Mouse (Mus musculus) erythroid progenitor cell, adult 5-6 weeks (primary cell): ENCODE data around the gene Mamstr. TPM values are rescaled to one million over a fixed set of nuclear protein-coding genes. Genes with fewer than 3 reads are reported as not detected.

Source experiments
- ATAC-seq: replicated peaks from 2 replicates; pipeline ENCODE4 v1.8.0; 2016; ENCODE audit warnings: moderate number of reproducible peaks, mild to moderate bottlenecking, moderate TSS enrichment, inconsistent platforms; ENCODE audit not compliant: poor library complexity, low FRiP score, severe bottlenecking
- total RNA-seq, 2 experiments: library from RNA; stranded (forward) in 1 of 2; stranded (reverse) in 1 of 2; fragments of 150-400 nt in 1 of 2; fragments of 186-747, 209-891 nt in 1 of 2; gene quantifications; 2 replicates each; pipeline versions ENCODE4 v1.2.3 to v1.2.4; 2015 to 2017; ENCODE audit warnings: low replicate concordance in 2 of 2

The Mamstr gene
- total RNA-seq, 2 experiments from 2014 or later: not detected

DNA sequence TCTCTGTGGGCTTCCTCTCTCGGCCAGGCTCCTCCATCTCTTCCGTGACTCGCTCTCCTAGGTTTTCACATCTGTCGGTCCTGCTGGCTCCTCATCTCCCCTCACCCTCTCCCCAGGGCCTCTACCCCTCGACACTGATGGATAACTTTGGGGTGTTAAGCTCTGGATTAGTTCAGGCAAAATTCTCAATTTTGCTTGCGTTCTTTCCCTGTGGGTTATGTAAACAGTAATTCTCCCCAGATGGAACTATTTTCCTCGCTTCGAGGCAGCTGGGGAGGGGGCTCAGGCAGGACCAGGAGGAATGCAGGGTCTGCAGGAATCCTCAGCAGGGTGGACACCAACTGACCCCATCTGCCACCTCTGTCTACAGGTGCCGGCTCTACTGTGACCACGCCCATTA, 46.0 kb downstream of the Mamstr start:
- no peak for ATAC-seq

DNA sequence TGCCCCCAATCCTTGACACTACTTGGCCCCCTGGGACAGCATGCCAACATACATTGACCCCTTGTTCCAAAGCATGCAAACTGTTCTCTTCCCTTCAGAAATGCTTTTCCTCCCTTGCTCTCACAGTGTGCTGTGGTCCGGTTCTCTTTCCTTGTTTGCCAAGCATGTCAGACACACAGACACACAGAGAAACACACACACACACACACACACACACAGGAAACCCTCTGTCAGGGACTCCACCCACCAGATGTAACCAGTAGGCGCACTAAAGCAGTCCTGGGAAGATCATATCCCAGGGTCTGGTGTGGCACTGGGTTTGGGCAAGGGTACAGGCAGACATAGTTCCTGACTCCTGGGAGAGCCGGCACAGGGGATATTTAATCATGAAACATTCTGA, 47.1 kb downstream of the Mamstr start:
- no peak for ATAC-seq

DNA sequence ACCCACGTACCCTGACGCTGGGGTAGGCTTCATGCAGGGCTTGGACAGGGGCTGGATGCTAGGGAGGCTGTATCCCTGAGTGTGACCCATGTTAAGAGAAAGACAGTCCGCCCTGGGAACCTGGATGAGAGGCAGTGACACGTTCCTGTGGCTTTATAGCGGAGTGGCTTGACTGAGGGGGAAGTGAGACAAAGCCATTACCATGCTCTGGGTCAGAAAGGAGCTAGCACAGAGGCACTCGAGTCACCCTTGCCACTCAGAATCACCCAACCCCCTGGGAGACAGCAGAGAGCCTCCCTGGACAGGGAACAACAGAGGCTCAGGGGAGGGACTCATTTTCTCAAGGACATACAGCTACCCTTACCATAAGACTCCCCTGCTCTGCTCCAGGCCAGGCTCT, 49.3 kb downstream of the Mamstr start:
- ATAC-seq: no peak

DNA sequence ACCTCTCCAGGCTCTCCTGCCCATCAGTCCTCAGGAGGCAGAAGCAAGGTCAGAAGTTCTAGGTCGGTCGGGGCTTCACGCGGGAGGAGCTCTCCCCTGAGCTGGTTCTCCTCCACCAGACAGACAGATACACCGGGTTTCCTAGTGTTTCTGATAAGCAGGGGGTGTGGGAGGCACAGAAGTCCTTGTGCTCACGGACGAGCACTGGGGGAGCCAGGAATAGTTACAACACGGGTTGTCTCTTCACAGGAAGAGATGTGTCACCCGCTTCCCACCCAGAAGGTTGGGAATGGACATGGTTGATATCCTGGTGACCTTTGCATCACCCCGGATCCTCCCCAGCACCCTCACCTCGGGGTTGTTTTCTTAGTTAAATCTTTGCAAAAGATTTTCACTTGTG, 50.0 kb downstream of the Mamstr start:
- no peak for ATAC-seq

DNA sequence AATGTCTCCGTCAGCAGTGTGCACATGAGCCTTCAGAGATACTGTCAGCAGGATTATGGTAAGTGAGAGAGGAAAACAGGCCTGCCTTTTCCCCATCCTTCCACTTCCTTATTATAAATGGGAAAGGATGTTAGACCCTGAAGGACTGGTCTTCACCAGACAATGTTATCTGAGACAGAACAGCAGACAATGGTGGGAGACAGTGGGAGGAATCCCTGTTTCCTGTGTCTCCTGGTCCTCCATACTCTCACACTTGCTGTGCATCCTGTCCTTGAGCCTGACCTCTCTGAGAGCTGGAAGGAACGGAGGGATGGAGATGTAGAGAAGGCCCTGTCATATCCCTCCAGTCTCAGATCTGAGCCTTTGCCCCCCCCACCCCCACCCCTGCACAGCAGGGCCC, 52.6 kb downstream of the Mamstr start:
- no peak for ATAC-seq

DNA sequence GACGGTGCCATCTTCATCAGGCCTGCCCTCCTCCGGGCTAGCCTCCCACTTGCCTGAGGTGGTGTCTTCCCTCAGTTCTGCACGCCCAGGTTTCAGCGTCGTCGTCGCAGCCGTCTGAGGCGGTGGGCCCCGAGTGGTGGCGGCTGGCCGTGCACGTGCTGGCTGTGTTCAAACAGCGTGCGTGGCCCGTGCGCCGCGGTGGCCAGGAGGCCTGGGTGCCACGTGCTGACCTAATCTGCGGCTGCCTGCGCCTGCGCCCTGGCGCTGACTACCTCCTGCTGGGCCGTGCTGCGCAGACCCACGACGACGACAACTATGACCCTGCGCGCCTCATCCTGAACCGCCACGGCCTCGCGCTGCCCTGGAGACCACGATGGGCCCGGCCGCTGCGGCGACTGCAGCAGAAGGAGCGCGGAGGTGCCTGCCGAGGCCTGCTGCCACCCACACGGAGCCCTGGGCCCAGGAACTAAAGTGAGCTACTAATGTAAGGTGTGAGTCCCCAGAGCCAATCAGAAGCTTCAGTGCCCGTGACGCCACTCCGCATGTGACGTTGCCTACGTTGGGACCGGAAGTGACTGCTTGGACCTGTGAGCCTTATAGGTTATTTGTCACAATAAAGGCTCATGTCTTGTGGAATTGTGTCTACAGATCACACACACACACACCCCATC, 54.3 kb downstream of the Mamstr start, which contains the start of gene Sec1:
TSS of gene Sec1 (minus strand) at position 482 of the 671 bp plus-strand sequence.
- no peak for ATAC-seq

DNA sequence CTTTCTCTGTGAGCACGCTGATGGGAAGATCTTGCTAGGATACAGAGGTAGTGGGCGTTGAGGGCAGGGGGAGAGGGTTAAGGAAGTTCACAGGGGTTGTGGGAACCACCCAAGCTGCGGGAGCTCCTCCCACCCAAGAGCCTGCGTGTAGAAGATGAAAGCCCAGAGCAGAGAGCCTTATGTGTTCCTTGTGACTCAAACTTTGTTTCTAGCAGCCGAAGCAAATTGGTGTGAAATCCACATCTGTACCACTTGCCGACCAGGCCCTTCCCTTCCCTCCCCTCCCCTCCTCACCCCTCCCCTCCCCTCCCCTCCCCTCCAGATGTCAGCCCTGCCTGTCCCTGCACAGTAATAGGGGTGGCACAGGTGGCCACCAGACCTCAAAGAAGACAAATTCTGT, 55.3 kb downstream of the Mamstr start:
- no peak for ATAC-seq

Other genes starting within 250 kb of the Mamstr start
Only the 30 nearest of the 36 such genes appear.
- gene Gys1, start 205.1 kb upstream of the Mamstr start, total RNA-seq (2015; ENCODE audit: low replicate concordance): 0.84 and 5.8 TPM in 2 replicates
- gene Gys1, start 205.1 kb upstream of the Mamstr start, total RNA-seq (2017; ENCODE audit: low replicate concordance): 2.1 and 6.2 TPM in 2 replicates
- gene Ruvbl2, start 201.9 kb upstream of the Mamstr start, total RNA-seq (2015; ENCODE audit: low replicate concordance): 39.0 and 53.3 TPM in 2 replicates
- gene Ruvbl2, start 201.9 kb upstream of the Mamstr start, total RNA-seq (2017; ENCODE audit: low replicate concordance): 22.6 and 28.8 TPM in 2 replicates
- gene Ftl1, start 180.1 kb upstream of the Mamstr start, total RNA-seq (2015; ENCODE audit: low replicate concordance): 2,156 and 2,353 TPM in 2 replicates
- 950 and 960 TPM in 2 replicates for gene Ftl1, start 180.1 kb upstream of the Mamstr start, total RNA-seq (2017; ENCODE audit: low replicate concordance)
- gene Bax, start 173.1 kb upstream of the Mamstr start, total RNA-seq (2015; ENCODE audit: low replicate concordance): 10.1 and 43.6 TPM in 2 replicates
- 10.3 and 15.9 TPM in 2 replicates for gene Bax, start 173.1 kb upstream of the Mamstr start, total RNA-seq (2017; ENCODE audit: low replicate concordance)
- gene Tulp2, start 158.1 kb upstream of the Mamstr start, total RNA-seq (2015; ENCODE audit: low replicate concordance): 0.84 TPM in 1 of 2 replicates, not detected in the other
- gene Tulp2, start 158.1 kb upstream of the Mamstr start, total RNA-seq (2017; ENCODE audit: low replicate concordance): not detected in 2 replicates
- gene Gm45808, start 153.2 kb upstream of the Mamstr start, total RNA-seq (2015; ENCODE audit: low replicate concordance): not detected in 2 replicates
- 4.9 TPM in 1 of 2 replicates, not detected in the other for gene Gm45808, start 153.2 kb upstream of the Mamstr start, total RNA-seq (2017; ENCODE audit: low replicate concordance)
- gene Dhdh, start 151.2 kb upstream of the Mamstr start, total RNA-seq (2015; ENCODE audit: low replicate concordance): 0.42 and 3.6 TPM in 2 replicates
- 1.0 and 1.6 TPM in 2 replicates for gene Dhdh, start 151.2 kb upstream of the Mamstr start, total RNA-seq (2017; ENCODE audit: low replicate concordance)
- 164 and 168 TPM in 2 replicates for gene Nucb1, start 129.6 kb upstream of the Mamstr start, total RNA-seq (2015; ENCODE audit: low replicate concordance)
- gene Nucb1, start 129.6 kb upstream of the Mamstr start, total RNA-seq (2017; ENCODE audit: low replicate concordance): 789 and 905 TPM in 2 replicates
- gene Ppp1r15a, start 113.7 kb upstream of the Mamstr start, total RNA-seq (2015; ENCODE audit: low replicate concordance): 814 and 867 TPM in 2 replicates
- 569 and 633 TPM in 2 replicates for gene Ppp1r15a, start 113.7 kb upstream of the Mamstr start, total RNA-seq (2017; ENCODE audit: low replicate concordance)
- gene Plekha4, start 113.6 kb upstream of the Mamstr start, total RNA-seq (2015; ENCODE audit: low replicate concordance): 7.2 TPM in 1 of 2 replicates, not detected in the other
- gene Plekha4, start 113.6 kb upstream of the Mamstr start, total RNA-seq (2017; ENCODE audit: low replicate concordance): 0.08 and 0.90 TPM in 2 replicates
- not detected in 2 replicates for gene Hsd17b14, start 85.1 kb upstream of the Mamstr start, total RNA-seq (2015; ENCODE audit: low replicate concordance)
- gene Hsd17b14, start 85.1 kb upstream of the Mamstr start, total RNA-seq (2017; ENCODE audit: low replicate concordance): not detected in 2 replicates
- 8.4 and 17.7 TPM in 2 replicates for gene Bcat2, start 69.8 kb upstream of the Mamstr start, total RNA-seq (2015; ENCODE audit: low replicate concordance)
- gene Bcat2, start 69.8 kb upstream of the Mamstr start, total RNA-seq (2017; ENCODE audit: low replicate concordance): 4.0 and 22.0 TPM in 2 replicates
- gene Fgf21, start 24.5 kb upstream of the Mamstr start, total RNA-seq (2015; ENCODE audit: low replicate concordance): not detected in 2 replicates
- gene Fgf21, start 24.5 kb upstream of the Mamstr start, total RNA-seq (2017; ENCODE audit: low replicate concordance): not detected in 2 replicates
- not detected in 2 replicates for gene Fut1, start 22.7 kb upstream of the Mamstr start, total RNA-seq (2015; ENCODE audit: low replicate concordance)
- gene Fut1, start 22.7 kb upstream of the Mamstr start, total RNA-seq (2017; ENCODE audit: low replicate concordance): not detected in 2 replicates
- not detected in 2 replicates for gene Izumo1, start 18.2 kb upstream of the Mamstr start, total RNA-seq (2015; ENCODE audit: low replicate concordance)
- not detected in 2 replicates for gene Izumo1, start 18.2 kb upstream of the Mamstr start, total RNA-seq (2017; ENCODE audit: low replicate concordance)
- gene Rasip1, start 12.5 kb upstream of the Mamstr start, total RNA-seq (2015; ENCODE audit: low replicate concordance): not detected in 2 replicates
- not detected in 2 replicates for gene Rasip1, start 12.5 kb upstream of the Mamstr start, total RNA-seq (2017; ENCODE audit: low replicate concordance)
- gene Fut2, start 26.4 kb downstream of the Mamstr start, total RNA-seq (2015; ENCODE audit: low replicate concordance): not detected in 2 replicates
- gene Fut2, start 26.4 kb downstream of the Mamstr start, total RNA-seq (2017; ENCODE audit: low replicate concordance): not detected in 2 replicates
- not detected in 2 replicates for gene Ntn5, start 44.0 kb downstream of the Mamstr start, total RNA-seq (2015; ENCODE audit: low replicate concordance)
- gene Ntn5, start 44.0 kb downstream of the Mamstr start, total RNA-seq (2017; ENCODE audit: low replicate concordance): not detected in 2 replicates
- gene Sec1, start 54.4 kb downstream of the Mamstr start, total RNA-seq (2015; ENCODE audit: low replicate concordance): not detected in 2 replicates
- not detected in 2 replicates for gene Sec1, start 54.4 kb downstream of the Mamstr start, total RNA-seq (2017; ENCODE audit: low replicate concordance)
- gene Car11, start 59.9 kb downstream of the Mamstr start, total RNA-seq (2015; ENCODE audit: low replicate concordance): not detected in 2 replicates
- gene Car11, start 59.9 kb downstream of the Mamstr start, total RNA-seq (2017; ENCODE audit: low replicate concordance): not detected in 2 replicates
- gene Dbp, start 65.1 kb downstream of the Mamstr start, total RNA-seq (2015; ENCODE audit: low replicate concordance): 1.3 and 2.5 TPM in 2 replicates
- 1.7 and 2.6 TPM in 2 replicates for gene Dbp, start 65.1 kb downstream of the Mamstr start, total RNA-seq (2017; ENCODE audit: low replicate concordance)
- 522 and 544 TPM in 2 replicates for gene Rpl18, start 75.5 kb downstream of the Mamstr start, total RNA-seq (2015; ENCODE audit: low replicate concordance)
- 281 and 297 TPM in 2 replicates for gene Rpl18, start 75.5 kb downstream of the Mamstr start, total RNA-seq (2017; ENCODE audit: low replicate concordance)
- gene Sphk2, start 78.0 kb downstream of the Mamstr start, total RNA-seq (2015; ENCODE audit: low replicate concordance): 9.6 and 12.6 TPM in 2 replicates
- gene Sphk2, start 78.0 kb downstream of the Mamstr start, total RNA-seq (2017; ENCODE audit: low replicate concordance): 4.8 and 9.4 TPM in 2 replicates
- not detected in 2 replicates for gene Fam83e, start 81.2 kb downstream of the Mamstr start, total RNA-seq (2015; ENCODE audit: low replicate concordance)
- not detected in 2 replicates for gene Fam83e, start 81.2 kb downstream of the Mamstr start, total RNA-seq (2017; ENCODE audit: low replicate concordance)
- gene Spaca4, start 85.8 kb downstream of the Mamstr start, total RNA-seq (2015; ENCODE audit: low replicate concordance): not detected in 2 replicates
- not detected in 2 replicates for gene Spaca4, start 85.8 kb downstream of the Mamstr start, total RNA-seq (2017; ENCODE audit: low replicate concordance)
- gene Lmtk3, start 143.8 kb downstream of the Mamstr start, total RNA-seq (2015; ENCODE audit: low replicate concordance): not detected in 2 replicates
- gene Lmtk3, start 143.8 kb downstream of the Mamstr start, total RNA-seq (2017; ENCODE audit: low replicate concordance): not detected in 2 replicates
- not detected in 2 replicates for gene Sult2b1, start 144.7 kb downstream of the Mamstr start, total RNA-seq (2015; ENCODE audit: low replicate concordance)
- gene Sult2b1, start 144.7 kb downstream of the Mamstr start, total RNA-seq (2017; ENCODE audit: low replicate concordance): not detected in 2 replicates
- 20.5 and 29.8 TPM in 2 replicates for gene Cyth2, start 174.6 kb downstream of the Mamstr start, total RNA-seq (2015; ENCODE audit: low replicate concordance)
- gene Cyth2, start 174.6 kb downstream of the Mamstr start, total RNA-seq (2017; ENCODE audit: low replicate concordance): 43.8 and 48.9 TPM in 2 replicates
- gene Kcnj14, start 184.8 kb downstream of the Mamstr start, total RNA-seq (2015; ENCODE audit: low replicate concordance): not detected in 2 replicates
- gene Kcnj14, start 184.8 kb downstream of the Mamstr start, total RNA-seq (2017; ENCODE audit: low replicate concordance): not detected in 2 replicates
- gene Grwd1, start 191.0 kb downstream of the Mamstr start, total RNA-seq (2015; ENCODE audit: low replicate concordance): 2.5 and 2.9 TPM in 2 replicates
- 0.23 and 4.0 TPM in 2 replicates for gene Grwd1, start 191.0 kb downstream of the Mamstr start, total RNA-seq (2017; ENCODE audit: low replicate concordance)